Mouse (Mus musculus) right cerebral cortex, adult 18-20 months (tissue): ENCODE data around the gene Gm5862.
A peak's percentile ranks its signal among the peaks of the same experiment; 100 is the strongest.
"Not testable (repeated sequence)": the region's sequence is repeated elsewhere in the genome, so short reads cannot be mapped to it uniquely, and the experiment has no call there.

Experiments used
- DNase-seq: peaks from one replicate; pipeline ENCODE4 v3.0.0; 2022; ENCODE audit warnings: mixed read lengths

The Gm5862 gene

DNA sequence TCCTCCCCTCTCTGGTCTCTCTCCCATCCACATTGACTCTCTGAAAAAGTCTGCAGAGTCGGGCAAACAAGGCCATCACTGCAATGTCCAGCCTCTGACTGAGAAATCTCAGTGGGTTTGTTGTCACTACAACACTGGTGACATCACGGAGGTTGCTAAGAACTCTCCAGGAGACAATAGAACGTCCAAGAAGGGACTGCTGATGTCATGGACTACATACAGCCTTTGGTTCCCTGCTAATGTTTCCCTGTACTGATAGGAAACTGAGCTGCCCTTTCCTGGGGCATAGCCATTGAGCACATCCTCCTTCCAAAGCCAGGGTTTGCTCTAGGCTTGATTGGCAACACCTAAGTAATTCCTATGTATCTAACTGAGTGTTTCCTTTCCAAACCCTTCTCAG is at the start of gene Gm5862:
Gm5862 (minus strand) TSS at position 101 of the 400 bp plus-strand sequence.
- not testable (repeated sequence) for DNase-seq

DNA sequence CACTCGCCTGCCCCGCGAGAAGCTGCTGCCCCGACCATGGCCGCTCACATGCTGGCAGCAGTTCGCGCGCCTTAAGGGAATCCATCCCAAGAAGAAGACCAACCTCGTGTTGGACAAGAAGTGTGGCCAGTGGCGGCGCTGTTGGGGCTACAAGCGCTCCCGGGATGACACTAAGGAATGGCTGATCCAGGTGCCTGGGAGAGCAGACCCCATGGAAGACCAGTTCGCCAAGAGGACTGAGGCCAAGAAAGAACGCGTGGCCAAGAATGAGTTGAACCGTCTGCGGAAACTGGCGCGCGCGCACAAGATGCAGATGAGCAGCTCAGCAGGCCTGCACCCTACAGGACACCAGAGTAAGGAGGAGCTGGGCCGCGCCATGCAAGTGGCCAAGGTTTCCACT is 48.0 kb upstream of the Gm5862 start:
- no peak for DNase-seq

DNA sequence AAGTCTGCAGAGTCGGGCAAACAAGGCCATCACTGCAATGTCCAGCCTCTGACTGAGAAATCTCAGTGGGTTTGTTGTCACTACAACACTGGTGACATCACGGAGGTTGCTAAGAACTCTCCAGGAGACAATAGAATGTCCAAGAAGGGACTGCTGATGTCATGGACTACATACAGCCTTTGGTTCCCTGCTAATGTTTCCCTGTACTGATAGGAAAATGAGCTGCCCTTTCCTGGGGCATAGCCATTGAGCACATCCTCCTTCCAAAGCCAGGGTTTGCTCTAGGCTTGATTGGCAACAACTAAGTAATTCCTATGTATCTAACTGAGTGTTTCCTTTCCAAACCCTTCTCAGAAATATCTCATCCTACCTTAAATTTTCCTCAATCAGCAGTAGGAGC is 35.8 kb upstream of the Gm5862 start, which contains the start of gene Gm7347:
Gm7347 (minus strand) TSS at position 101 of the 400 bp plus-strand sequence.
- not testable (repeated sequence) for DNase-seq

DNA sequence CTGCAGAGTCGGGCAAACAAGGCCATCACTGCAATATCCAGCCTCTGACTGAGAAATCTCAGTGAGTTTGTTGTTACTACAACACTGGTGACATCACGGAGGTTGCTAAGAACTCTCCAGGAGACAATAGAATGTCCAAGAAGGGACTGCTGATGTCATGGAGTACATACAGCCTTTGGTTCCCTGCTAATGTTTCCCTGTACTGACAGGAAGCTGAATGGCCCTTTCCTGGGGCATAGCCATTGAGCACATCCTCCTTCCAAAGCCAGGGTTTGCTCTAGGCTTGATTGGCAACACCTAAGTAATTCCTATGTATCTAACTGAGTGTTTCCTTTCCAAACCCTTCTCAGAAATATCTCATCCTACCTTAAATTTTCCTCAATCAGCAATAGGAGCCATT is 16.7 kb upstream of the Gm5862 start, which contains the start of gene Speer4a:
Speer4a (minus strand) TSS at position 101 of the 400 bp plus-strand sequence.
- not testable (repeated sequence) for DNase-seq

DNA sequence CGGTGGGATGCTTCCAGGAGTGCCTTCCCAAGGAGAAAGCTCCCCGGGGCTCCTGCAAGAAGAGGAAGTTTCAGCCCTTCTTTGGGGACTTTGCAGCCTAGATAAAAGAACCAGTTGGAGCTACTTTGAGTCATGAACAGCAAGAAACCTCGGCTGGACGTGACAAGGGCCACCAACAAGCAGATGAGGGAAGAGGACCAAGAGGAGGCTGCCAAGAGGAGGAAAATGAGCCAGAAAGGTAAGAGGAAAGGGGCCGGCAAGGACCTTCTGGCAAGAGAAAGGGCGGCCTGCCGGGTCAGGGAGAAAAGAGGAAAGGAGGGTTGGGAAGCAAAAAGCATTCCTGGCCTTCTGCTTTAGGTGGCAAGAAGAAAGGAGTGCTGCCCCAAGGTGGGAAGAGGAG is 15.0 kb downstream of the Gm5862 start:
- not testable (repeated sequence) for DNase-seq

DNA sequence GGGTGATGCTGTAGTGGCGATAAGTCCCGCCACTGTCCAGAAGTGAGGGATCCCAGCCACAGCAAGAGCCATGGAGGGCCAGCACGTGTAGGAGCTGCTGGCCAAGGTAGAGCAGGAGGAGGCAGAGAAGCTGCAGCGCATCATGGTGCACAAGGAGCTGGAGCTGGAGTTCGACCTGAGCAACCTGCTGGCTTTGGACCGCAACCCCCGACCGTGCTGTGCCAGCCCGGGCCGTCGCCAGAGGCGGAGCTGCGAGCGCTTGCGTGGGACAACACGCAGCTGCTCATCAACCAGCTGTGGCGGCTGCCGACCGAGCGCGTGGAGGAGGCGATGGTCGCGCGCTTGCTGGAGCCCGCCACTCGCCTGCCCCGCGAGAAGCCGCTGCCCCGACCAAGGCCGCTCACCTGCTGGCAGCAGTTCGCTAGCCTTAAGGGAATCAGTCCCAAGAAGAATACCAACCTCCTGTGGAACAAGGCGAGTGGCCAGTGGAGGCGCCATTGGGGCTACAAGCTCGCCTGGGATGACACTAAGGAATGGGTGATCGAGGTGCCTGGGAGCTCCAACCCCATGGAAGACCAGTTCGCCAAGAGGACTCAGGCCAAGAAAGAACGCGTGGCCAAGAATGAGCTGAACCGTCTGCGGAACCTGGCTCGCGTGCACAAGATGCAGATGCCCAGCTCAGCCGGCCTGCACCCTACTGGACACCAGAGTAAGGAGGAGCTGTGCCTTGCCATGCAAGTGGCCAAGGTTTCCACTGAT is 15.6 kb downstream of the Gm5862 start:
- peak; percentile 10 for DNase-seq

DNA sequence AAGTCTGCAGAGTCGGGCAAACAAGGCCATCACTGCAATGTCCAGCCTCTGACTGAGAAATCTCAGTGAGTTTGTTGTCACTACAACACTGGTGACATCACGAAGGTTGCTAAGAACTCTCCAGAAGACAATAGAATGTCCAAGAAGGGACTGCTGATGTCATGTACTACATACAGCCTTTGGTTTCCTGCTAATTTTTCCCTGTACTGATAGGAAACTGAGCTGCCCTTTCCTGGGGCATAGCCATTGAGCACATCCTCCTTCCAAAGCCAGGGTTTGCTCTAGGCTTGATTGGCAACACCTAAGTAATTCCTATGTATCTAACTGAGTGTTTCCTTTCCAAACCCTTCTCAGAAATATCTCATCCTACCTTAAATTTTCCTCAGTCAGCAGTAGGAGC is 18.0 kb downstream of the Gm5862 start, which contains the start of gene Gm1979:
Gm1979 (minus strand) TSS at position 101 of the 400 bp plus-strand sequence.
- DNase-seq, result not testable (repeated sequence)

DNA sequence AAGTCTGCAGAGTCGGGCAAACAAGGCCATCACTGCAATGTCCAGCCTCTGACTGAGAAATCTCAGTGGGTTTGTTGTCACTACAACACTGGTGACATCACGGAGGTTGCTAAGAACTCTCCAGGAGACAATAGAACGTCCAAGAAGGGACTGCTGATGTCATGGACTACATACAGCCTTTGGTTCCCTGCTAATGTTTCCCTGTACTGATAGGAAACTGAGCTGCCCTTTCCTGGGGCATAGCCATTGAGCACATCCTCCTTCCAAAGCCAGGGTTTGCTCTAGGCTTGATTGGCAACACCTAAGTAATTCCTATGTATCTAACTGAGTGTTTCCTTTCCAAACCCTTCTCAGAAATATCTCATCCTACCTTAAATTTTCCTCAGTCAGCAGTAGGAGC is 34.2 kb downstream of the Gm5862 start, which contains the start of gene Gm21698:
Gm21698 (minus strand) TSS at position 101 of the 400 bp plus-strand sequence.
- not testable (repeated sequence) for DNase-seq

DNA sequence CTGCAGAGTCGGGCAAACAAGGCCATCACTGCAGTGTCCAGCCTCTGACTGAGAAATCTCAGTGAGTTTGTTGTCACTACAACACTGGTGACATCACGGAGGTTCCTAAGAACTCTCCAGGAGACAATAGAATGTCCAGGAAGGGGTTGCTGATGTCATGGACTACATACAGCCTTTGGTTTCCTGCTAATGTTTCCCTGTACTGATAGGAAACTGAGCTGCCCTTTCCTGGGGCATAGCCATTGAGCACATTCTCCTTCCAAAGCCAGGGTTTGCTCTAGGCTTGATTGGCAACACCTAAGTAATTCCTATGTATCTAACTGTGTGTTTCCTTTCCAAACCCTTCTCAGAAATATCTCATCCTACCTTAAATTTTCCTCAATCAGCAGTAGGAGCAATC is 50.2 kb downstream of the Gm5862 start, which contains the start of gene Gm21680:
Gm21680 (minus strand) TSS at position 101 of the 400 bp plus-strand sequence.
- not testable (repeated sequence) for DNase-seq
